In genomic region chr1:173389901-173390401, GRCm38 (mm10) we compare ENCODE assay signal across 8 mouse cellular contexts. TPM values are rescaled to one million over a fixed set of nuclear protein-coding genes. Genes with fewer than 3 reads are reported as not detected.
DNase-seq lines count a peak whose midpoint lies in the region; ATAC-seq and TF ChIP-seq lines count a peak whose summit lies in the region.
"Had no signal": no experiment of that assay in that cellular context is flagged by ENCODE, and none has a peak within 500 bp of the region (broad histone marks: within the 10 kb centered on the region; RNA-seq: fewer than 3 reads in every experiment).

No protein-coding gene starts in this region.

- peak; percentile 96 for ATAC-seq in forebrain, postnatal 0 days
- ATAC-seq in neural tube, embryonic 12.5 days (ENCODE audit: low FRiP score, low read depth): peak; percentile 96
- no peak; the same call in 1 of the 2 replicates for ATAC-seq in liver, embryonic 11.5 days (replicated peaks; ENCODE audit: low FRiP score)
- ATAC-seq in liver, postnatal 0 days: no peak

- peak overlapping the region; percentile 74 for H3K27ac ChIP-seq in cerebellum, adult 2 months (ENCODE audit: insufficient read depth, low read length)
- peak overlapping the region; percentile 96 for H3K27ac ChIP-seq in forebrain, postnatal 0 days (ENCODE audit: low read depth, low read length)
- peak overlapping the region; percentile 50; the same call in 1 of the 2 replicates for H3K27ac ChIP-seq in neural tube, embryonic 12.5 days
- H3K27ac ChIP-seq in liver, embryonic 11.5 days (ENCODE audit: low read depth, low read length): no peak overlapping the region
- H3K27ac ChIP-seq in liver, postnatal 0 days (ENCODE audit: low read depth): no peak overlapping the region

- peaks cover 5% of the 10 kb centered on the region; the same call in 1 of the 2 replicates for H3K4me1 ChIP-seq in cerebellum, adult 2 months (ENCODE audit: control insufficient read depth, insufficient read depth, low read length)
- no peaks in the 10 kb centered on the region; the same call in none of the 2 replicates for H3K4me1 ChIP-seq in forebrain, postnatal 0 days (ENCODE audit: insufficient read depth)
- 0 out of 2 replicates have a peak, but pooled peaks cover 7% of the 10 kb centered on the region for H3K4me1 ChIP-seq in neural tube, embryonic 12.5 days
- no peaks in the 10 kb centered on the region for H3K4me1 ChIP-seq in liver, embryonic 11.5 days (replicated peaks; ENCODE audit: control insufficient read depth, insufficient read depth, low read length)
- H3K4me1 ChIP-seq in liver, postnatal 0 days (ENCODE audit: insufficient read depth): no peaks in the 10 kb centered on the region

- no peaks in the 10 kb centered on the region for H3K36me3 ChIP-seq in forebrain, postnatal 0 days (ENCODE audit: insufficient read depth)
- H3K36me3 ChIP-seq in neural tube, embryonic 12.5 days: no peaks in the 10 kb centered on the region
- H3K36me3 ChIP-seq in liver, embryonic 11.5 days (ENCODE audit: control insufficient read depth, insufficient read depth, low read length): no peaks in the 10 kb centered on the region
- no peaks in the 10 kb centered on the region for H3K36me3 ChIP-seq in liver, postnatal 0 days (replicated peaks; ENCODE audit: insufficient read depth, low read length)

- H3K9me3 ChIP-seq in forebrain, postnatal 0 days (ENCODE audit: low read length): no peaks in the 10 kb centered on the region
- no peaks in the 10 kb centered on the region for H3K9me3 ChIP-seq in neural tube, embryonic 12.5 days
- H3K9me3 ChIP-seq in liver, embryonic 11.5 days (ENCODE audit: control insufficient read depth, low read length): no peaks in the 10 kb centered on the region
- no peaks in the 10 kb centered on the region for H3K9me3 ChIP-seq in liver, postnatal 0 days (ENCODE audit: low read length)

- 0 out of 2 replicates have a peak, but pooled peaks have one; percentile 27 for TF ChIP-seq POLR2A in cerebellum, adult 2 months (IDR thresholded peaks at IDR 0.05; ENCODE audit: borderline replicate concordance, insufficient read depth, low read length)

- H3K4me3 ChIP-seq in cerebellum, adult 2 months (replicated peaks; ENCODE audit: insufficient read depth, low read depth, low read length): peak overlapping the region; percentile 58
- peak overlapping the region; percentile 44 for H3K4me3 ChIP-seq in forebrain, postnatal 0 days (ENCODE audit: low read depth, low read length)
- H3K4me3 ChIP-seq in neural tube, embryonic 12.5 days: peak overlapping the region; percentile 27
- no peak overlapping the region for H3K4me3 ChIP-seq in liver, embryonic 11.5 days (ENCODE audit: low read depth, low read length)
- no peak overlapping the region for H3K4me3 ChIP-seq in liver, postnatal 0 days (ENCODE audit: low read depth, low read length)
- H3K4me3 ChIP-seq: myocyte had no signal

- peak overlapping the region; percentile 55 for H3K9ac ChIP-seq in forebrain, postnatal 0 days
- peak overlapping the region; percentile 22; the same call in 1 of the 2 replicates for H3K9ac ChIP-seq in neural tube, embryonic 12.5 days
- H3K9ac ChIP-seq in liver, embryonic 11.5 days (ENCODE audit: low read depth, low read length): no peak overlapping the region
- no peak overlapping the region for H3K9ac ChIP-seq in liver, postnatal 0 days (replicated peaks)

- TF ChIP-seq CTCF in cerebellum, adult 2 months (IDR thresholded peaks at IDR 0.05; ENCODE audit: borderline replicate concordance, insufficient read depth, low read depth, low read length): no peak
- peak; percentile 45 for TF ChIP-seq CTCF in forebrain, postnatal 0 days (IDR thresholded peaks at IDR 0.05; ENCODE audit: low read depth)
- no peak for TF ChIP-seq CTCF in liver, postnatal 0 days (IDR thresholded peaks at IDR 0.05; ENCODE audit: low read depth)

- H3K4me2 ChIP-seq in forebrain, postnatal 0 days (ENCODE audit: low read depth): peak overlapping the region; percentile 50
- H3K4me2 ChIP-seq in neural tube, embryonic 12.5 days (replicated peaks): peak overlapping the region; percentile 49
- H3K4me2 ChIP-seq in liver, embryonic 11.5 days: no peak overlapping the region
- no peak overlapping the region for H3K4me2 ChIP-seq in liver, postnatal 0 days (ENCODE audit: low read depth, low read length)

- no peaks in the 10 kb centered on the region for H3K27me3 ChIP-seq in cerebellum, adult 2 months (ENCODE audit: control insufficient read depth, insufficient read depth, low read length)
- H3K27me3 ChIP-seq in forebrain, postnatal 0 days (ENCODE audit: insufficient read depth, low read length): no peaks in the 10 kb centered on the region
- H3K27me3 ChIP-seq in neural tube, embryonic 12.5 days (replicated peaks): no peaks in the 10 kb centered on the region
- H3K27me3 ChIP-seq in liver, embryonic 11.5 days (replicated peaks; ENCODE audit: control insufficient read depth, insufficient read depth, low read length): 0 out of 2 replicates have a peak, but pooled peaks cover 4% of the 10 kb centered on the region
- H3K27me3 ChIP-seq in liver, postnatal 0 days (ENCODE audit: insufficient read depth, low read length): no peaks in the 10 kb centered on the region

- 1% methylated on average over 13 of the region's 13 CpGs for WGBS in cerebellum, adult 2 months
- 2% methylated on average over 13 of the region's 13 CpGs for WGBS in forebrain, postnatal 0 days
- 3% methylated on average over 13 of the region's 13 CpGs for WGBS in neural tube, embryonic 12.5 days
- WGBS in liver, embryonic 11.5 days: 15% methylated on average over 13 of the region's 13 CpGs
- 11% methylated on average over 13 of the region's 13 CpGs for WGBS in liver, postnatal 0 days (ENCODE audit: insufficient replicate concordance)

- no peak for TF ChIP-seq EP300 in liver, postnatal 0 days (IDR thresholded peaks at IDR 0.05; ENCODE audit: low read depth)

- peak; percentile 78 for DNase-seq in ZHBTc4 (ENCODE audit: low read depth, low spot score)
- DNase-seq in cerebellum, adult 2 months: peak; percentile 96 to 98
- DNase-seq in forebrain, postnatal 0 days: peak; percentile 97
- peak; percentile 90 to 92 for DNase-seq in layer of hippocampus, postnatal 25 days (ENCODE audit: extremely low spot score in 1 of 2, low spot score in 1 of 2)
- DNase-seq in liver, embryonic 11.5 days (ENCODE audit: low spot score): no peak
- DNase-seq in liver, postnatal 0 days: no peak

RNA-seq across cellular contexts. Expression of gene Cadm3, which starts 22.5 kb away (rescaled TPM):
- polyA plus RNA-seq in cerebellum, adult 2 months (2012; rRNA removed): 979 and 1,062 TPM in 2 replicates
- 278 and 354 TPM in 2 replicates for total RNA-seq in forebrain, postnatal 0 days (2014; rRNA removed)
- 25.6 and 41.0 TPM in 2 replicates for polyA plus RNA-seq in forebrain, postnatal 0 days (2015; fragmentation: Nextera tagmentation; extraction: Ambion mirVana)
- 100 to 1,000 TPM; 362 to 370 TPM for total RNA-seq in layer of hippocampus, postnatal 25 days (2021)
- polyA plus RNA-seq in neural tube, embryonic 12.5 days (2016; fragmentation: Nextera tagmentation; extraction: Ambion mirVana): 36.0 and 41.8 TPM in 2 replicates
- polyA plus RNA-seq in liver, embryonic 11.5 days (2014; fragmentation: Nextera tagmentation; extraction: Ambion mirVana): 1.1 and 1.5 TPM in 2 replicates
- polyA plus RNA-seq in liver, postnatal 0 days (2015; fragmentation: Nextera tagmentation; extraction: Ambion mirVana): 0.49 and 0.61 TPM in 2 replicates

RNA-seq across cellular contexts. Expression of gene Aim2, which starts 39.3 kb away (rescaled TPM):
- 1.3 and 2.0 TPM in 2 replicates for polyA plus RNA-seq in cerebellum, adult 2 months (2012; rRNA removed)
- total RNA-seq in forebrain, postnatal 0 days (2014; rRNA removed): 2.3 and 4.5 TPM in 2 replicates
- 1.1 and 1.8 TPM in 2 replicates for polyA plus RNA-seq in forebrain, postnatal 0 days (2015; fragmentation: Nextera tagmentation; extraction: Ambion mirVana)
- 1 to 10 TPM; 3.2 to 4.6 TPM for total RNA-seq in layer of hippocampus, postnatal 25 days (2021)
- polyA plus RNA-seq in neural tube, embryonic 12.5 days (2016; fragmentation: Nextera tagmentation; extraction: Ambion mirVana): 3.8 and 4.5 TPM in 2 replicates
- 1.1 and 3.2 TPM in 2 replicates for polyA plus RNA-seq in liver, embryonic 11.5 days (2014; fragmentation: Nextera tagmentation; extraction: Ambion mirVana)
- 4.6 and 4.7 TPM in 2 replicates for polyA plus RNA-seq in liver, postnatal 0 days (2015; fragmentation: Nextera tagmentation; extraction: Ambion mirVana)

RNA-seq across cellular contexts. Expression of gene Ackr1, which starts 56.4 kb away (rescaled TPM):
- polyA plus RNA-seq in cerebellum, adult 2 months (2012; rRNA removed): 250 and 253 TPM in 2 replicates
- 29.0 and 32.8 TPM in 2 replicates for total RNA-seq in forebrain, postnatal 0 days (2014; rRNA removed)
- polyA plus RNA-seq in forebrain, postnatal 0 days (2015; fragmentation: Nextera tagmentation; extraction: Ambion mirVana): 11.5 and 14.0 TPM in 2 replicates
- total RNA-seq in layer of hippocampus, postnatal 25 days (2021): 10 to 100 TPM; 64.9 to 73.8 TPM
- 10.4 and 11.3 TPM in 2 replicates for polyA plus RNA-seq in neural tube, embryonic 12.5 days (2016; fragmentation: Nextera tagmentation; extraction: Ambion mirVana)
- polyA plus RNA-seq in liver, embryonic 11.5 days (2014; fragmentation: Nextera tagmentation; extraction: Ambion mirVana): 15.0 and 16.5 TPM in 2 replicates
- polyA plus RNA-seq in liver, postnatal 0 days (2015; fragmentation: Nextera tagmentation; extraction: Ambion mirVana): 16.9 and 21.8 TPM in 2 replicates
- polyA plus RNA-seq: myocyte had no signal

Comparison
In these comparisons a context has a peak if more than half of its experiments do, and no peak if none do; other contexts are left out.
1. DNase-seq: peak in ZHBTc4 (single experiment), cerebellum, adult 2 months (2 of 2), forebrain, postnatal 0 days (single experiment) and layer of hippocampus, postnatal 25 days (2 of 2); none in liver, embryonic 11.5 days (single experiment) and liver, postnatal 0 days (single experiment).
2. H3K27ac ChIP-seq: peak in cerebellum, adult 2 months (single experiment), forebrain, postnatal 0 days (single experiment) and neural tube, embryonic 12.5 days (single experiment); none in liver, embryonic 11.5 days (single experiment) and liver, postnatal 0 days (single experiment).
3. H3K4me3 ChIP-seq: peak in cerebellum, adult 2 months (single experiment), forebrain, postnatal 0 days (single experiment) and neural tube, embryonic 12.5 days (single experiment); none in liver, embryonic 11.5 days (single experiment) and liver, postnatal 0 days (single experiment).
4. ATAC-seq: peak in forebrain, postnatal 0 days (single experiment) and neural tube, embryonic 12.5 days (single experiment); none in liver, embryonic 11.5 days (single experiment) and liver, postnatal 0 days (single experiment).
5. H3K4me2 ChIP-seq: peak in forebrain, postnatal 0 days (single experiment) and neural tube, embryonic 12.5 days (single experiment); none in liver, embryonic 11.5 days (single experiment) and liver, postnatal 0 days (single experiment).
6. H3K9ac ChIP-seq: peak in forebrain, postnatal 0 days (single experiment) and neural tube, embryonic 12.5 days (single experiment); none in liver, embryonic 11.5 days (single experiment) and liver, postnatal 0 days (single experiment).
7. RNA of gene Cadm3, which starts 22.5 kb away (polyA plus RNA-seq): 979 to 1,062 TPM in cerebellum, adult 2 months; 25.6 to 41.0 TPM in forebrain, postnatal 0 days, 36.0 to 41.8 TPM in neural tube, embryonic 12.5 days, 1.1 to 1.5 TPM in liver, embryonic 11.5 days and 0.49 to 0.61 TPM in liver, postnatal 0 days; every median in the first group is over 10 times any median in the second.
8. RNA of gene Ackr1, which starts 56.4 kb away (polyA plus RNA-seq): 250 to 253 TPM in cerebellum, adult 2 months; 16.9 to 21.8 TPM in liver, postnatal 0 days, 15.0 to 16.5 TPM in liver, embryonic 11.5 days, 11.5 to 14.0 TPM in forebrain, postnatal 0 days and 10.4 to 11.3 TPM in neural tube, embryonic 12.5 days; every median in the first group is over 10 times any median in the second.